Mouse (Mus musculus): Measurements from ENCODE around the gene Spen. TPM values are rescaled to one million over a fixed set of nuclear protein-coding genes. Genes with fewer than 3 reads are reported as not detected.
"Not testable (repeated sequence)": the region's sequence is repeated elsewhere in the genome, so short reads cannot be mapped to it uniquely, and the experiment has no call there.

Gene Spen
- polyA plus RNA-seq, 1 experiment from 2014 or later: 7.4 TPM

DNA sequence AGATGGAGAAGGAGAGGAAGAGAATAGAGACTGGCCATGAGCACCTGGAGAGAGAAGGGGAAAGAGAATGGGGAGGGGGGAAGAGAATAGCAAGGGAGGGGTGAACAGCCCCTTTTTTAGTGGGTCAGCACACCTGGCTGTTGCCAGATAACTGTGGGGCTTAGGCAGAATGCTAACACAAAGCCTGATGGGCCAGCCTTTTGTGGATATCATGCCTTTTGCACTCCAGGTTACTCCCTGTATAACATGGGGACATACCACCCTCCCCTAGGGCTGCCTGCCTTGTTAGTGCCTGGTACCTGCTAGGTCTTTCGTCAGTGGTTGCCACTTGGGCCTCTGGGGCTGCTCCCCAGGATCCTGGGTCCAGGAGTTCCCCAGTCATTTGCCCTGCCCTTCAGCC lies 32.4 kb upstream of the Spen start:
- H3K27ac ChIP-seq: no peak overlapping the region
- H3K36me3 ChIP-seq: no peaks in the 10 kb centered on the region
- H3K4me1 ChIP-seq (replicated peaks): peaks cover 20% of the 10 kb centered on the region
- no peaks in the 10 kb centered on the region for H3K27me3 ChIP-seq (replicated peaks)
- H3K9me3 ChIP-seq: no peaks in the 10 kb centered on the region
- no peak overlapping the region for H3K4me3 ChIP-seq (replicated peaks)
- H3K4me2 ChIP-seq (replicated peaks): no peak overlapping the region
- H3K9ac ChIP-seq: no peak overlapping the region
- ATAC-seq: no peak
- WGBS: 85% methylated on average over 1 of the region's 1 CpGs

DNA sequence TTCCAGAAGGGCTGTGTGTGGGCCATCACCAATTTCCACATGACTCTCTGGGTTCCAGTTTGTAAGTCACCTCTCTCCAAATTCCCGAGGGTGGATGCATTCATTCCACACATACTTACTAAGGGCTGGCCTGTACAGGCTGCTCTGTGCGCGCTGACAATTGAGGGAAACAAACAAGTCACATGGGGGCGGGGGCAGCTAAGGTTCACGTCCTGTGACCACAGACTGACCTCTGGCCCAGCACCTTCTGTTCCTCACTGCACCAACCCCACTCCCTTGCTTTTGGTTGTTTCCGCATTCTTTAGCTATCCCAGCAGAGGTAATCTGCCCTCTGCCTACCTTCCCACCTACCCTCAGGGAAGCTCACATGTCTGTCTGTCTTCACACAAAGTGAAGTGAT lies 31.6 kb upstream of the Spen start:
- H3K4me2 ChIP-seq (replicated peaks): no peak overlapping the region
- 57% methylated on average over 6 of the region's 6 CpGs for WGBS
- no peak for ATAC-seq

DNA sequence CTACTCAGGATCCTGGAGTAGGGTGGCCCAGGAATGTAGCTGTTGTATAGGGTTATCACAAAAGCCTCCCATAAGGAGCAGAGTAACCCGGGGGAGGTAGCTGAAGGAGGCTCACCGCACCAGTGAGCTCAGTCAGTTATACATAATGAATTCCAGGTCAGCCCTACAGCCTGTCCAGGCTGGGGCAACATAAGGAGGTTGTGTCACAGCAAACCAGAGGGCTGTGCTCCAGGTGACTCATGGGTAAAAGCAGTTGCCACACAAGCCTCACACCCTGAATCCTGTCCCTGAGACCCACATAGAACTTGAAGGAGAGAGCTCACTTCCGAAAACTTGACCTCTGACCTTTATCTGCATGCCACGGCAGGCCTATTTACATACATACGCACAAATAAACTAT lies 30.6 kb upstream of the Spen start:
- ATAC-seq: no peak
- Histone ChIP-seq H3K27me3 (replicated peaks) (no peaks in the 10 kb centered on the region), H3K36me3 (no peaks in the 10 kb centered on the region), H3K4me3 (replicated peaks) (no peak overlapping the region), H3K9ac (no peak overlapping the region), H3K27ac (no peak overlapping the region), H3K4me2 (replicated peaks) (no peak overlapping the region), H3K9me3 (no peaks in the 10 kb centered on the region), H3K4me1 (replicated peaks) (peaks cover 14% of the 10 kb centered on the region)
- WGBS: 87% methylated on average over 5 of the region's 5 CpGs

More for the DNA sequence above, 31.6 kb upstream of the Spen start:
- peaks cover 17% of the 10 kb centered on the region for H3K4me1 ChIP-seq (replicated peaks)
- no peak overlapping the region for H3K27ac ChIP-seq
- no peaks in the 10 kb centered on the region for H3K36me3 ChIP-seq
- no peaks in the 10 kb centered on the region for H3K9me3 ChIP-seq
- H3K4me3 ChIP-seq (replicated peaks): no peak overlapping the region
- H3K27me3 ChIP-seq (replicated peaks): no peaks in the 10 kb centered on the region
- H3K9ac ChIP-seq: no peak overlapping the region

DNA sequence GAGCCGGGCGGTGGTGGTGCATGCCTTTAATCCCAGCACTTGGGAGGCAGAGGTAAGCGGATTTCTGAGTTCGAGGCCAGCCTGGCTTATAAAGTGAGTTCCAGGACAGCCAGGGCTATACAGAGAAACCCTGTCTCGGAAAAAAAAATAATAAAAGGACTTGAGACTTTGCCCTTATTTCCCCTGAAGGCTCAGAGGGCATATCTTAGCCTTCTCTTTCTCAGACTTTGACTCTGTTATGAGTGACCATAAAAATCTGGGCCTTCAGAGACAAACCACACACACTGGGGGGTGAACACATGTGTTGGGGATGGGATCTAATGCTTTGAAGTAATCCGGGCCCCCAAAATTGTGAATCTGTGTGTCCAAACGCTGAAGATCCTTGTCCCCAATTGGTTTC lies 28.8 kb upstream of the Spen start:
- ATAC-seq: 0 out of 2 replicates have a peak, but pooled peaks have one; percentile 3
- H3K27ac ChIP-seq; H3K27me3 ChIP-seq (replicated peaks); H3K9ac ChIP-seq; H3K4me3 ChIP-seq (replicated peaks); H3K36me3 ChIP-seq; H3K4me1 ChIP-seq (replicated peaks); H3K4me2 ChIP-seq (replicated peaks); H3K9me3 ChIP-seq: not testable (repeated sequence)
- WGBS: 88% methylated on average over 7 of the region's 7 CpGs

DNA sequence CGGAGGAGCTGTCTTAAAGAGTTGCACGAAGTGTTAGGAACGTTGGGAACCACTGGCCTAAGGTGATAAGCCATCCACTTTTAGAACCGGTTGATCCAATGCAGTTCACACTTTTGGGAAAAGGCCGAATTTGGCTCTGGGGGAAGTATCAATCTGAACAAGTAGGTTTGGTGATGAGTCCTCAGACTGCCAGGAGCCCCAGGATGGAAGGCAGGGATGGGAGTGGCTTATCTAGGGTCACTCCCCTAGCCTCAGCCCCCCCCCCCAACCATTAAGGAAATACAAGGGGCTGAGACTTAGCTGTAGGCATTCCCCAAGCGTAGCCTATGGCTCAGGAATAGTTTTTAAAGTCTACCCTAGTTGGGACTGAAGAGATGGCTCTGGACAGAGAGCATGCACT lies 27.8 kb upstream of the Spen start:
- Histone ChIP-seq H3K27me3 (replicated peaks) (no peaks in the 10 kb centered on the region), H3K36me3 (no peaks in the 10 kb centered on the region), H3K9ac (no peak overlapping the region), H3K27ac (no peak overlapping the region), H3K4me3 (replicated peaks) (no peak overlapping the region), H3K4me2 (replicated peaks) (no peak overlapping the region), H3K4me1 (replicated peaks) (peaks cover 7% of the 10 kb centered on the region), H3K9me3 (no peaks in the 10 kb centered on the region)
- WGBS: 91% methylated on average over 6 of the region's 6 CpGs
- ATAC-seq: no peak

DNA sequence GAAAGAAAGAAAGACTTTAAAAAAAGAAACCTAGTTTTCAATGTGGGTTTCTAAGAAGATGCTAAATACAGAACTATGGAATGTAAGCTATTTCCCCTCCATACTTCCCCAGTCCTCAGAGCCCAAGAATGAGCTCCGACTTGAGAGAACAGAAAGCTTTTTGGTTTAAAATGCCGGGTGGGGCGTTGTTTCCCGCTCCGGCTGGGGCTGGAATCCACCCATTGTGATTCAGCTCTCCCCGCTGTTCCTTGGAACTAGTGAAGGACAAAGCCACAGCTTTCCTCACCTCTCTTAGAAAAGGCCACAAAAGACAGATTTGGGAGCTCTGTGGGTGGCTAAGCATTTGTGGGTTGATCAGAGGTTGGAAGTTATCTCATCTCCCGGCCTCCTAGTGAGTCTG lies 26.9 kb upstream of the Spen start:
- 49% methylated on average over 7 of the region's 7 CpGs for WGBS

DNA sequence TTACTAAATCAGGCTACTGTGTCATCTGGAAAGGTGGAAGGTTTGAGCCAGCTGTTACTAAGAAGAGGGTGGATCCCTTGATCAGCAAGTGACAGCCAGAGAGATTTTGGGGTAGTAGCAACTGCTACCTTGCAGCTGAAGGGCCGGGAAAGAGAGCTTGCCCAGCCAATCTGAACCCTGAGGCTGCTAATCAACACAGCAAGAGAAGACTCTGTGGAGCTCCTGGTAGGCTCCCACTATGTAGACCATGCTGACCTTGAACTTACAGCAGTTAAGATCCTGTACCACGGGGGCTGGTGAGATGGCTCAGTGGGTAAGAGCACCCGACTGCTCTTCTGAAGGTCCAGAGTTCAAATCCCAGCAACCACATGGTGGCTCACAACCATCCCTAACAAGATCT lies 26.3 kb upstream of the Spen start:
- H3K4me2 ChIP-seq (replicated peaks): no peak overlapping the region
- no peaks in the 10 kb centered on the region for H3K36me3 ChIP-seq
- no peaks in the 10 kb centered on the region for H3K27me3 ChIP-seq (replicated peaks)
- H3K4me1 ChIP-seq (replicated peaks): 0 out of 2 replicates have a peak, but pooled peaks cover 3% of the 10 kb centered on the region
- ATAC-seq: no peak
- no peaks in the 10 kb centered on the region for H3K9me3 ChIP-seq
- H3K9ac ChIP-seq: no peak overlapping the region
- no peak overlapping the region for H3K27ac ChIP-seq
- WGBS: 74% methylated on average over 3 of the region's 3 CpGs
- no peak overlapping the region for H3K4me3 ChIP-seq (replicated peaks)

More for the DNA sequence above, 26.9 kb upstream of the Spen start:
- H3K27ac ChIP-seq: peak overlapping the region; percentile 37; the same call in 1 of the 2 replicates
- H3K9ac ChIP-seq: no peak overlapping the region
- no peaks in the 10 kb centered on the region for H3K9me3 ChIP-seq
- no peak overlapping the region for H3K4me3 ChIP-seq (replicated peaks)
- no peak for ATAC-seq
- no peaks in the 10 kb centered on the region for H3K36me3 ChIP-seq
- 0 out of 2 replicates have a peak, but pooled peaks cover 3% of the 10 kb centered on the region for H3K4me1 ChIP-seq (replicated peaks)
- no peaks in the 10 kb centered on the region for H3K27me3 ChIP-seq (replicated peaks)
- no peak overlapping the region for H3K4me2 ChIP-seq (replicated peaks)

DNA sequence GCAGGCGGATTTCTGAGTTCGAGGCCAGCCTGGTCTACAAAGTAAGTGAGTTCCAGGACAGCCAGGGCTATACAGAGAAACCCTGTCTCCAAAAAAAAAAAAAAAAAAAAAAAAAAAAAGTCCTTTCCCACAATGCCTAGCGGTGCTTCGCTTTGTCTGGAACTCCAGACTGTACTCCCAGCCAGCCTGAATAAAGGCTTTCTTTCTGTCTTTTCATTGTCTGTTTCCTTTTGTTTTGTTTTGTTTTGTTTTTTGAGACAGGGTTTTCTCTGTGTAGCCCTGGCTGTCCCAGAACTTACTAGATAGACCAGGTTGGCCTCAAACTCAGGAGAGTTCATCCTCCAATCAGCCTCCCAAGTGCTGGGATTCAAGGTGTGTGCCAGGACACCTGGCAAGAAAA lies 25.8 kb upstream of the Spen start:
- Histone ChIP-seq H3K4me2 (replicated peaks) (no peak overlapping the region), H3K9ac (no peak overlapping the region), H3K9me3 (no peaks in the 10 kb centered on the region), H3K36me3 (no peaks in the 10 kb centered on the region), H3K27ac (no peak overlapping the region), H3K4me1 (replicated peaks) (0 out of 2 replicates have a peak, but pooled peaks cover 4% of the 10 kb centered on the region), H3K27me3 (replicated peaks) (no peaks in the 10 kb centered on the region), H3K4me3 (replicated peaks) (no peak overlapping the region)
- no peak for ATAC-seq
- WGBS: 90% methylated on average over 4 of the region's 4 CpGs

DNA sequence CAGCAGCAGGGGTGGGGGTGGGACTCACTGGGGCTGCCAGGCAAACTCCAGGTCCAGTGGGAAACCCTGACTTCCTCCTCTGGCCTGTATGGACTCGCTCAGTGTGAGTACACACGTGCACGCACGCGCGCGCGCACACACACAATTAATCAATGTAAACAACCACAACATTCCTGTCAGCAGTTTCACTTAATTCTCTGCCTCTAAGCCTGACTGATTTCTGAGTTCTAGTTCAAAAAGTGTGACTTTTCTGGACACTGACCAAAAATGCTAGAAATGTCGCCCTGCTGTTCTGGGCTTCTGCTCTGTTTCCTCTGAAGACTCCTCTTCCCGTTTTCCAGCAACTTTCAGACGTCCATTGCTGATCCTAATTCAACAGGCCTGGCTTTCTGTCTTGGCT lies 23.9 kb upstream of the Spen start:
- no peak for ATAC-seq
- H3K27ac ChIP-seq: 0 out of 2 replicates have a peak overlapping the region, but pooled peaks have one; percentile 4
- 77% methylated on average over 11 of the region's 11 CpGs for WGBS

DNA sequence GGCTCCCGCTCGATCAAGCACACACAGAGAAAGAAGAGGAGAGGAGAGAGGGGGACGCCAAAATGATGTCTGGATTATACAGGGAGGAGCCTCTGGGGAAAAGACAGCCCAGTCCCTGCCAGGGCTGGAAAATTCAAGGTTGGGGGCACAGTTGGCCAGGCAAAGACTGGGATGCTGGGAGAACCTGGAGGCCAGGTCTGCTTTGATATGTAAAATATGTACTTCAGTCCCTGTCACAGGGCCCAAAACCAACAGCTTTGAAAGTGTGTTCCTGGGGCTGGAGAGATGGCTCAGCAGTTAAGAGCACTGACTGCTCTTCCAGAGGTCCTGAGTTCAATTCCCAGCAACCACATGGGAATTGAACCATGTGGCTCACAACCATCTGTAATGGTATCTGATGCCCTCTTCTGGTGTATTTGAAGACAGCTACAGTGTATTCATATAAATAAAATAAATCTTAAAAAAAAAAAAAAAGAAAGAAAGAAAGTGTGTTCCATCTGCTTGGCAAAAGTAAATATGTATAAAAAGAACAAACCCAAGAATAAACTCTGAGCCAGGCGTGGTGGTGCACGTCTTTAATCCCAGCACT lies 23.0 kb upstream of the Spen start:
- H3K4me1 ChIP-seq (replicated peaks): peaks cover 16% of the 10 kb centered on the region; the same call in 1 of the 2 replicates
- H3K27me3 ChIP-seq (replicated peaks); H3K27ac ChIP-seq; H3K9me3 ChIP-seq; H3K4me2 ChIP-seq (replicated peaks); H3K36me3 ChIP-seq; H3K4me3 ChIP-seq (replicated peaks); ATAC-seq; H3K9ac ChIP-seq: not testable (repeated sequence)
- 76% methylated on average over 5 of the region's 5 CpGs for WGBS

More for the DNA sequence above, 23.9 kb upstream of the Spen start:
- peaks cover 16% of the 10 kb centered on the region; the same call in 1 of the 2 replicates for H3K4me1 ChIP-seq (replicated peaks)
- no peak overlapping the region for H3K9ac ChIP-seq
- H3K4me3 ChIP-seq (replicated peaks): no peak overlapping the region
- H3K27me3 ChIP-seq (replicated peaks): no peaks in the 10 kb centered on the region
- no peaks in the 10 kb centered on the region for H3K36me3 ChIP-seq
- H3K9me3 ChIP-seq: no peaks in the 10 kb centered on the region
- H3K4me2 ChIP-seq (replicated peaks): no peak overlapping the region

DNA sequence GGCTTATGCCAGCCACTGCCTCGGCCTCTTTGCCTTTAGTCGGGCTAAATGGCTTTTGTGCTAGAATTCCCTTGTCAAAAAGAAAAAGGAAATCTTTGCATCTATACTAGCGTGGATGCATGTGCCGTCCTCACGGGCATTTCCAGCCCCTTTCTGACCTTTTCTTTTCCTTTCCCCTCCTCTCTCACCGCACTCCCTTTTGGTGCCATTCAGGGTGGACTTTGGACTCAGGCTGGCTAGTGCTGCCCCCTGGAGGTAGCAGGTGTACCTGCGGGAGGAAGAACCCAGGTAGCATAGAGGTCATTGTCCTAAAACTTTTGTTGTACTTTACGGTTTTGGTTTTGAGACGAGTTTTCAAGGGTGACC lies 21.5 kb upstream of the Spen start:
- H3K27ac ChIP-seq: peak overlapping the region; percentile 86
- 2% methylated on average over 9 of the region's 9 CpGs for WGBS
- peaks cover 16% of the 10 kb centered on the region; the same call in 1 of the 2 replicates for H3K4me1 ChIP-seq (replicated peaks)
- H3K9ac ChIP-seq: peak overlapping the region; percentile 43
- peak overlapping the region; percentile 32 for H3K4me3 ChIP-seq (replicated peaks)
- H3K9me3 ChIP-seq: no peaks in the 10 kb centered on the region
- H3K27me3 ChIP-seq (replicated peaks): no peaks in the 10 kb centered on the region
- peak; percentile 64 for ATAC-seq
- peak overlapping the region; percentile 72 for H3K4me2 ChIP-seq (replicated peaks)
- H3K36me3 ChIP-seq: no peaks in the 10 kb centered on the region

DNA sequence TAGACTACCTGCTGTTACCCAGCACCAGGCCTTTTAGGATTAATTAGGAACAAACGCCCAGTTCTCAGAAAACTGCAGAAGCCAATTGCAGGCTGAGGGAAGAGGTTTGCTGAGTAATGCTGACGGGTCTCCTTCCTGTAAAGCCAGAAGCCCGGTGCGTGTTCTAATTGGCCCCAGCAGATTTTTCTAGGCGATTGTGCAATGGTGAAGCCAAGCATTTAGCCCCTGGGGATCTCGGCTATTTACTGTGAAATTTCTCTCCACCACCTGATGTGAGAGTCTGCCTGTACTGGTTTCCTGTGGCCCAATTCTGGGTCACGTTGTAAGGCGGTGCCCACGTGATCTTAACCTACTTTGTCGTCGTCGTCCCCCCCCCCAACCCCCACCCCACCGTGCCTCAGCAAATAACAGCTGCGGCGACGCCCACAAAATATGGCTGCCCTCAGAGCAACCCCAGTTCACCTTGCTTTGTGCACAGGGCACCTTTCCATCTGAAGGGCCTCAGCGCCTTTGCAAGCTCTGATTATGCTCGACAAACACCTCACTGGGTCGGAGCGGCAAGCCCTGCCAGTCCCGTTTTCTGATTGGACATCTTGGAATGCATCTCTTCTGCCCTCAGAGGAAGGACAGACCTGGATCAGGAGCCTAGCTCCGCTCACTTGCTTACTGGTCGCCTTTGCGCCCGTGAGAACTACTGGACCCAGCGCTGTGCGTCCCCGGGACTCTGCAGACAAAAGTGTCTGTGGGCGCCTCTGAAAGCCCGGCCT lies 20.9 kb upstream of the Spen start:
- peak; percentile 85 for ATAC-seq
- no peaks in the 10 kb centered on the region for H3K27me3 ChIP-seq (replicated peaks)
- peaks cover 16% of the 10 kb centered on the region; the same call in 1 of the 2 replicates for H3K4me1 ChIP-seq (replicated peaks)
- H3K4me2 ChIP-seq (replicated peaks): peak overlapping the region; percentile 72
- peak overlapping the region; percentile 86 for H3K27ac ChIP-seq
- 1% methylated on average over 30 of the region's 30 CpGs for WGBS
- H3K9ac ChIP-seq: peak overlapping the region; percentile 43
- no peaks in the 10 kb centered on the region for H3K36me3 ChIP-seq
- no peaks in the 10 kb centered on the region for H3K9me3 ChIP-seq
- peak overlapping the region; percentile 32 for H3K4me3 ChIP-seq (replicated peaks)

Data from intestine, embryonic 15.5 days (tissue).